Mouse (Mus musculus): ENCODE data around the gene Slc2a10.
A peak's percentile ranks its signal among the peaks of the same experiment; 100 is the strongest.

Gene Slc2a10

GRCm38 (mm10) chr2:165509686-165510085 lies 6.1 kb downstream of the Slc2a10 start:
- DNase-seq (ENCODE audit: low read depth) = no peak

GRCm38 (mm10) chr2:165510466-165510865 lies 6.9 kb downstream of the Slc2a10 start:
- no peak for DNase-seq (ENCODE audit: low read depth)

- peak; percentile 13 for DNase-seq (ENCODE audit: low read depth)
Measured at GRCm38 (mm10) chr2:165510914-165511458, 7.4 kb downstream of the Slc2a10 start.

- DNase-seq (ENCODE audit: low read depth) = peak; percentile 39
Measured at GRCm38 (mm10) chr2:165511530-165511929, 7.9 kb downstream of the Slc2a10 start.

DNA sequence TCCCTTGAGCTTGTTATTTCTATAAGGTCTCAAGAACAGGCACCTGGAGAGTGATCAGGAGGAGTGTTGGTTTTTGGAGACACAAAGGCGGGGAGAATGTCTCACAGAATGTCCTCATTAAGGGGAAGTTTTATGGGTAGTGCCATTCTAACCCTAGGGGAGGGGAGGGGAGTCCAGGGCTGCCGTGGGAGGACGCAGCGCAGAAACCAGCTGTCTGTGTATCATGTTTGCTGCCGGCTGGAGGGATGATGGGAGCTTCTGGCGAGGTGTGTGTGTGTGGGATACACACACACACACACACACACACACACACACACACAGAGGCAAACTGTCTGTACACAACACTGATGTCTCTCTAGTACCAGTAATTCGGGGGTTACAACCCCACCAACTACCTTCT lies 8.8 kb downstream of the Slc2a10 start:
- no peak for DNase-seq (ENCODE audit: low read depth)

- no peak for DNase-seq (ENCODE audit: low read depth)
Measured at GRCm38 (mm10) chr2:165512870-165513600, 9.4 kb downstream of the Slc2a10 start.

GRCm38 (mm10) chr2:165515178-165515728 lies 11.7 kb downstream of the Slc2a10 start:
- DNase-seq (ENCODE audit: low read depth) = no peak

DNA sequence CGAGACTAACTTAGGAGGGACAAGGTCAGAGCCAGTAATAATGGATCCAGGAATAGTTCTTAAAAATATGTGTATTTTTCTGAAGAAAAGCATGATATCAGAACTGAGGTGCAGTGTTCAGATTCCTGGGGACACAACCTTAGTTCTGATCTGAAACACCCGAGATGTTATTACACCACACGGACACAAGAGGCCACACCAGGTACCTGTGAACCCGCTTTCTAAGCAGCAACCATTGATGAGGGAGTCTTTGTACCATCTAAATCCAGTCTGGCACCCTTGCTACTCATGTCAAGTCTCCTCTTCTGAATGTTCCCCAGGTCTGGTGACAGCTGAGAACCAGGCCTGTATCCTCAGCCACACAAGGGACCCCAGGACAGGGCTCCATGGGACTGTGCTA lies 22.0 kb downstream of the Slc2a10 start:
- peak; percentile 14 for DNase-seq (ENCODE audit: low read depth)

GRCm38 (mm10) chr2:165529106-165529505 lies 25.5 kb downstream of the Slc2a10 start:
- peak; percentile 56 for DNase-seq (ENCODE audit: low read depth)

DNA sequence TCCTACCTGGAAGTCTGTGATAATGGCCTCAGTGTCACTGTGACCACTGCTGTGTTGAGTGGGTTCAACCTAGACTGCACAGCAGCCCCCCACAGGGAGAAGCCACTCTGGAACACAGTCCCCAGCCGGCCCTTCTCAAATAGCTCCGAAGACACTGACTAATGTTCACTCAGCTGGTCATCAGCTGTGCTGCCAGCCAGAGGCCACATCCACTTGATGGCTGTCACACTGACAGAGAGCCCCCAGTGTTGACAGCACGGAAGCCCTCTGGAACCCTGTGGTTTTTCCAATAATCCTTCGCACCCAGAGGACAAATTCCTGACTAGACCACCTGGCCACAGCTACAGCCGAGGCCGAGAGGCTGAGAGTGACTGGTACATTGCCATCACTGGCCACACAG lies 30.2 kb downstream of the Slc2a10 start:
- no peak for DNase-seq (ENCODE audit: low read depth)

DNA sequence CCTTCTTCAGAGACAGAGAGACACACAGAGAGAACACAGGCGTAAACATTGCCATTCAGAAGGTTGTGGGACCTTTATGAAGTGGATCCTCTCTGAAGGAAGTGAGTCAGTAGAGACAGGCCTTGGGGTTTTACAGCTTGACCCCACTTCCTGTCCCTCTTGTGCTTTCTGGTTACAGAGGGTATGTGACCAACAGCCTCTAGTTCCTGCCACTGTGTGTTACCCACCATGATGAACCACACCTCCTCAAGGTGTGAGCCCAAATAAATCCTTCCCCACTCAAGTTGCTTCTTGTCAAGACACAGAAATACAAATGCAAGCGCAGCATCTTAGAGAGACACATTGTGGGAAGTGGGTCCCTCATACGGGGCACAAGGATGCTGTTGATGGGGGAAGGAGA lies 37.4 kb downstream of the Slc2a10 start:
- peak; percentile 75 for DNase-seq (ENCODE audit: low read depth)

GRCm38 (mm10) chr2:165542939-165543669 lies 39.5 kb downstream of the Slc2a10 start:
- DNase-seq (ENCODE audit: low read depth) = no peak

- DNase-seq (ENCODE audit: low read depth) = no peak
Measured at GRCm38 (mm10) chr2:165543670-165544016, 40.1 kb downstream of the Slc2a10 start.

GRCm38 (mm10) chr2:165545687-165546086 lies 42.1 kb downstream of the Slc2a10 start:
- no peak for DNase-seq (ENCODE audit: low read depth)

- DNase-seq (ENCODE audit: low read depth) = no peak
Measured at GRCm38 (mm10) chr2:165546341-165546740, 42.8 kb downstream of the Slc2a10 start.

DNA sequence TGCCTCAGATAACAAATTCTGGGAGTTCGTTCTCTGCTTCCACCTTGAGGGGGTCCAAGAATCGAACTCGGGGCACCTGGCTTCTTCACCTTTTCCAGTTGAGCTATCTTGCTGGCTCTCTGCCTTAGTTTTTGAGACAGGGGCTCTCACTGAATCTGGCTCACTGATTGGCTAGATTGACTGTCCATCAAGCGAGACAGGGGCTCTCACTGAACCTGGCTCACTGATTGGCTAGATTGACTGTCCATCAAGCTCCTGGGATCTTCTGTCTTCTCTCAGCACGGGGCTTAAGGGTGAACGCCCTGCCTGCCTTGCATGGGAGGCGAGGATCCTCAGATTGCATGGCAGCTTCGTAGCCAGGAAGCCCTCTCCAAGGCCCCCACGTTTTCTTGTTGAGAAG lies 43.8 kb downstream of the Slc2a10 start:
- peak; percentile 69 for DNase-seq (ENCODE audit: low read depth)

- no peak for DNase-seq (ENCODE audit: low read depth)
Measured at GRCm38 (mm10) chr2:165548627-165549026, 45.0 kb downstream of the Slc2a10 start.

- DNase-seq (ENCODE audit: low read depth) = peak; percentile 35
Measured at GRCm38 (mm10) chr2:165550410-165550809, 46.8 kb downstream of the Slc2a10 start.

- no peak for DNase-seq (ENCODE audit: low read depth)
Measured at GRCm38 (mm10) chr2:165554066-165554465, 50.5 kb downstream of the Slc2a10 start.

- DNase-seq (ENCODE audit: low read depth) = no peak
Measured at GRCm38 (mm10) chr2:165557278-165557677, 53.7 kb downstream of the Slc2a10 start.

DNA sequence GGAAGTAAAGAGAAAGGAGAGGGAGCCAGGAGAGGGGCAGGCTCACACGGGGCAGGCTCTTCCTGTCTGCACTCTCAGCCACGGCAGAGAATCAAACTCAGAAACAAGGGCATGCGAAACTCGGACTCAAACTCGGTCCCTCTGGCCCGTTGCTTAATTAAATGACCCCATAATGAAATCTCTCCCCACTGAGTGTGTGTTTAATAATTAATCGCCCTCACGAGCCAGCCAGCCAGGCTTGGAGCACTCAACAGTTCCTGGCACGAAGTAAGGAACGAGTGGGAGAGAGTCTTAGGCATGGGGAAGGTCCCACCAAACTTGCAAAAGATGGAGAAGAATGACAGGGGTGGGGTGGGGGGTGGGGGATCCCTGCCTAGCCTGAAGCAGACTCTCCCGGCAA lies 55.3 kb downstream of the Slc2a10 start:
- no peak for DNase-seq (ENCODE audit: low read depth)

DNA sequence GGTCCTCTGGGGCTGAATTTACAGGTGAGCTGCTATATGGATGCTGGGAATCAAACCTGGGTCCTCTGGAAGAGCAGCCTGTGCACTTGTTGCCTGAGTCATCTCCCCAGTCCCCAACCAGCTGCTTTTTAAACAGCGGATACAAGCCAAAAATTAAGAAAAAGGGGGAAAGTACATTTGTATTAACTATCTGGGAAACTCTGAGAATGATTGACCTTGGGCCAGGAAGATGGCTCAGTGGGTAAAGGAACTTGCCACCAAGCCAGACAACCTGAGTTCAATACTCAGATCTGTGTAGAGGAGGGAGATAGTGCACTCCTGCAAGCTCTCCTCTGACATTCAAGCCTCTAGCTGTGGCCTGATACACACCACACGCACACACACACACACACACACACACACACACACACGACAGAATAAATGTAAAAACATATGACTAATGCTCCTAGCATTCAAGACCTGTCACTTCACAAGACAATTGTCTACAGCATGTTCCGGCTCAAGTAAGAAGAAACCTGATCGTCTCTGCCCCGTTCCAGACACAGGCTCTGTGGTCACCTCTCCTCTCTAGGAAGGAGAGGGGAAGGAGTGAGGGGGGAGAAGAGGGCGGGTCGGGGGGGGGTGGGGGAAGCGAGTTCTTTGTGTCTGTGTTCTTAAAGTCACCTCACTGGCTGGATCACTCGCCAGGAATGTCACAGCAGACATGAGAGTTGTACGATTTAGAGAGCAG lies 56.1 kb downstream of the Slc2a10 start:
- peak; percentile 81 for DNase-seq (ENCODE audit: low read depth)

All from 416B (cell line).